In the genomic region with DNA sequence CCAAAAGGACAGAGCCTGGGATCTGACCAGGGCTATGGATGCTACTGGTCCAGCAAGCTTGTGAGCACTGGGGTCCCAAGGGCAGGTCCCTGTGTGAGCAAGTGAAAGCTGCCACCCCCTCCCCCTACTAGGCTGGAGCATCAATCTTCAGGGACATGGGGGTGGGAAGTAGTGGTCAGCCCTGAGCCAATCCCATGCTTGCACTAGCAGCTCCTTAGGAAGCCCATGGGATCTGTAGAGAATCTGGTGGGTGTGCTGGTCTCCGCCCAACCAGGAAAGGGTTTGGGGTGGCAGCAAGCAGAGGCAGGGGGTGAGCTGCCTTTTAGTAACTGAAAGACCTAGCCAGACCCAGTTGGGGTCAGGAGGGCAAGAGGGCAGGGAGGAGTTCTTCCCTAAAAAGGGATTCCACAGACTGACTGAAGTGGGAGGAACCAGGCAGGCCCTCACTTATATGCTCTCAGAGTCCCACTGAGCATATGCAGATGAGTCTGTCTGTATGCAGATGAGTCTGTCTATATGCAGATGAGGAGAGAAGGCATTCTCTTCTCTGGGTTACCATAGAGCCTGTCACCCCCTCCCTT, we compare ENCODE assay signal across 12 mouse cellular contexts. TPM values are rescaled to one million over a fixed set of nuclear protein-coding genes. Genes with fewer than 3 reads are reported as not detected.
A peak's percentile ranks its signal among the peaks of the same experiment; 100 is the strongest.
DNase-seq lines count a peak whose midpoint lies in the region; ATAC-seq and TF ChIP-seq lines count a peak whose summit lies in the region.
"Had no signal": no experiment of that assay in that cellular context is flagged by ENCODE, and none has a peak within 500 bp of the region (broad histone marks: within the 10 kb centered on the region; RNA-seq: fewer than 3 reads in every experiment).

No protein-coding gene starts in this region.

- H3K27ac ChIP-seq in neural tube, embryonic 11.5 days (ENCODE audit: low read depth, low read length): peak overlapping the region; percentile 90
- 0 out of 2 replicates have a peak overlapping the region, but pooled peaks have one; percentile 3 for H3K27ac ChIP-seq in cortical plate, adult 2 months (ENCODE audit: insufficient read depth, low read length)
- H3K27ac ChIP-seq in hindbrain, embryonic 13.5 days: peak overlapping the region; percentile 99
- H3K27ac ChIP-seq in neural tube, embryonic 15.5 days (replicated peaks): peak overlapping the region; percentile 98

- no peaks in the 10 kb centered on the region; the same call in 1 of the 2 replicates for H3K27me3 ChIP-seq in neural tube, embryonic 11.5 days (ENCODE audit: control insufficient read depth, insufficient read depth, low read length)
- H3K27me3 ChIP-seq in hindbrain, embryonic 13.5 days: no peaks in the 10 kb centered on the region
- H3K27me3 ChIP-seq in neural tube, embryonic 15.5 days (replicated peaks): no peaks in the 10 kb centered on the region

- H3K4me1 ChIP-seq in neural tube, embryonic 11.5 days (ENCODE audit: control insufficient read depth, insufficient read depth, low read length): peaks cover 64% of the 10 kb centered on the region
- peaks cover 11% of the 10 kb centered on the region for H3K4me1 ChIP-seq in cortical plate, adult 2 months (ENCODE audit: control insufficient read depth, insufficient read depth, low read length)
- peaks cover 86% of the 10 kb centered on the region for H3K4me1 ChIP-seq in hindbrain, embryonic 13.5 days (replicated peaks)
- peaks cover 69% of the 10 kb centered on the region for H3K4me1 ChIP-seq in neural tube, embryonic 15.5 days

- peak overlapping the region; percentile 18; the same call in 1 of the 2 replicates for H3K4me2 ChIP-seq in neural tube, embryonic 11.5 days (ENCODE audit: low read depth)
- no peak overlapping the region for H3K4me2 ChIP-seq in hindbrain, embryonic 13.5 days
- H3K4me2 ChIP-seq in neural tube, embryonic 15.5 days: no peak overlapping the region

- H3K9me3 ChIP-seq in neural tube, embryonic 11.5 days (ENCODE audit: control insufficient read depth, low read length): no peaks in the 10 kb centered on the region
- H3K9me3 ChIP-seq in hindbrain, embryonic 13.5 days: no peaks in the 10 kb centered on the region
- no peaks in the 10 kb centered on the region for H3K9me3 ChIP-seq in neural tube, embryonic 15.5 days (replicated peaks)

- peak; percentile 24 for TF ChIP-seq POLR2A in cortical plate, adult 2 months (IDR thresholded peaks at IDR 0.05; ENCODE audit: extremely low read depth, insufficient read depth, low read length)

- H3K9ac ChIP-seq in neural tube, embryonic 11.5 days (ENCODE audit: low read length): 0 out of 2 replicates have a peak overlapping the region, but pooled peaks have one; percentile 20
- peak overlapping the region; percentile 66 for H3K9ac ChIP-seq in hindbrain, embryonic 13.5 days
- H3K9ac ChIP-seq in neural tube, embryonic 15.5 days (replicated peaks): no peak overlapping the region

- WGBS in neural tube, embryonic 11.5 days: 21% methylated on average over 1 of the region's 1 CpGs
- 18% methylated on average over 1 of the region's 1 CpGs for WGBS in hindbrain, embryonic 13.5 days
- 40% methylated on average over 1 of the region's 1 CpGs for WGBS in neural tube, embryonic 15.5 days

- peak overlapping the region; percentile 5; the same call in 1 of the 2 replicates for H3K4me3 ChIP-seq in neural tube, embryonic 11.5 days (ENCODE audit: low read depth, low read length)
- H3K4me3 ChIP-seq in cortical plate, adult 2 months (ENCODE audit: insufficient read depth, low read length): no peak overlapping the region
- H3K4me3 ChIP-seq in hindbrain, embryonic 13.5 days: no peak overlapping the region
- no peak overlapping the region for H3K4me3 ChIP-seq in neural tube, embryonic 15.5 days (replicated peaks)
- H3K4me3 ChIP-seq: erythroblast, embryonic 14.5 days had no signal

- no peak for TF ChIP-seq CTCF in cortical plate, adult 2 months (IDR thresholded peaks at IDR 0.05; ENCODE audit: extremely low read depth, insufficient read depth, low read length)

- H3K36me3 ChIP-seq in neural tube, embryonic 11.5 days (ENCODE audit: control insufficient read depth, insufficient read depth, low read length): 0 out of 2 replicates have a peak, but pooled peaks cover 4% of the 10 kb centered on the region
- H3K36me3 ChIP-seq in hindbrain, embryonic 13.5 days: peaks cover 39% of the 10 kb centered on the region
- H3K36me3 ChIP-seq in neural tube, embryonic 15.5 days: peaks cover 22% of the 10 kb centered on the region

- DNase-seq in neural tube, embryonic 11.5 days (ENCODE audit: low spot score): peak; percentile 77
- DNase-seq in neural tube, embryonic 10.5 days (ENCODE audit: extremely low spot score, low spot score): no peak
- no peak for DNase-seq in thymus, postnatal 14 days
- DNase-seq in adrenal gland, postnatal 14 days: no peak
- DNase-seq: kidney, postnatal 36 days had no signal

- ATAC-seq in neural tube, embryonic 11.5 days (ENCODE audit: insufficient read depth, low FRiP score, low TSS enrichment): peak; percentile 77
- ATAC-seq in hindbrain, embryonic 13.5 days (ENCODE audit: low FRiP score): peak; percentile 77
- peak; percentile 77 for ATAC-seq in neural tube, embryonic 15.5 days (ENCODE audit: low FRiP score)

RNA-seq across cellular contexts. Expression of a gene that starts 23.4 kb away (rescaled TPM):
- polyA plus RNA-seq in neural tube, embryonic 11.5 days (2014; fragmentation: Nextera tagmentation; extraction: Ambion mirVana): 0.27 and 1.2 TPM in 2 replicates
- polyA plus RNA-seq in cortical plate, adult 2 months (2012; rRNA removed): not detected in 2 replicates
- polyA plus RNA-seq in hindbrain, embryonic 13.5 days (2015; fragmentation: Nextera tagmentation; extraction: Ambion mirVana): 0.22 and 0.32 TPM in 2 replicates
- polyA plus RNA-seq in neural tube, embryonic 15.5 days (2015; fragmentation: Nextera tagmentation; extraction: Ambion mirVana): 0.78 and 0.83 TPM in 2 replicates
- 0.86 and 2.1 TPM in 2 replicates for total RNA-seq in adrenal gland, postnatal 14 days (2021)
- total RNA-seq: megakaryocyte-erythroid progenitor cell, adult 5-6 weeks had no signal
- polyA plus RNA-seq: erythroblast, embryonic 14.5 days had no signal

RNA-seq across cellular contexts. Expression of a gene that starts 55.9 kb away (rescaled TPM):
- polyA plus RNA-seq in neural tube, embryonic 11.5 days (2014; fragmentation: Nextera tagmentation; extraction: Ambion mirVana): not detected in 2 replicates
- 0.08 TPM in 1 of 2 replicates, not detected in the other for polyA plus RNA-seq in cortical plate, adult 2 months (2012; rRNA removed)
- 0.29 and 0.70 TPM in 2 replicates for polyA plus RNA-seq in hindbrain, embryonic 13.5 days (2015; fragmentation: Nextera tagmentation; extraction: Ambion mirVana)
- 0.26 TPM in 1 of 2 replicates, not detected in the other for polyA plus RNA-seq in neural tube, embryonic 15.5 days (2015; fragmentation: Nextera tagmentation; extraction: Ambion mirVana)
- total RNA-seq in adrenal gland, postnatal 14 days (2021): 0.96 and 1.5 TPM in 2 replicates
- total RNA-seq: liver, adult 2 months; megakaryocyte-erythroid progenitor cell, adult 5-6 weeks had no signal
- polyA plus RNA-seq: erythroblast, embryonic 14.5 days; heart, embryonic 16.5 days; liver, adult 2 months had no signal

Comparison
In these comparisons a context has a peak if more than half of its experiments do, and no peak if none do; other contexts are left out.
1. H3K27ac ChIP-seq: peak in every context shown above with its lines; median percentile 99 in hindbrain, embryonic 13.5 days; 98 in neural tube, embryonic 15.5 days; 90 in neural tube, embryonic 11.5 days; 3 in cortical plate, adult 2 months.